Mouse (Mus musculus) lung, postnatal 25 days (tissue): ENCODE measurements around the gene Timm8b.
A peak's percentile ranks its signal among the peaks of the same experiment; 100 is the strongest.
"Not testable (repeated sequence)": the region's sequence is repeated elsewhere in the genome, so short reads cannot be mapped to it uniquely, and the experiment has no call there.

Experiments used
- DNase-seq: peaks from one replicate; pipeline ENCODE4 v3.0.0; 2022; ENCODE audit warnings: low spot score

Timm8b gene

DNA sequence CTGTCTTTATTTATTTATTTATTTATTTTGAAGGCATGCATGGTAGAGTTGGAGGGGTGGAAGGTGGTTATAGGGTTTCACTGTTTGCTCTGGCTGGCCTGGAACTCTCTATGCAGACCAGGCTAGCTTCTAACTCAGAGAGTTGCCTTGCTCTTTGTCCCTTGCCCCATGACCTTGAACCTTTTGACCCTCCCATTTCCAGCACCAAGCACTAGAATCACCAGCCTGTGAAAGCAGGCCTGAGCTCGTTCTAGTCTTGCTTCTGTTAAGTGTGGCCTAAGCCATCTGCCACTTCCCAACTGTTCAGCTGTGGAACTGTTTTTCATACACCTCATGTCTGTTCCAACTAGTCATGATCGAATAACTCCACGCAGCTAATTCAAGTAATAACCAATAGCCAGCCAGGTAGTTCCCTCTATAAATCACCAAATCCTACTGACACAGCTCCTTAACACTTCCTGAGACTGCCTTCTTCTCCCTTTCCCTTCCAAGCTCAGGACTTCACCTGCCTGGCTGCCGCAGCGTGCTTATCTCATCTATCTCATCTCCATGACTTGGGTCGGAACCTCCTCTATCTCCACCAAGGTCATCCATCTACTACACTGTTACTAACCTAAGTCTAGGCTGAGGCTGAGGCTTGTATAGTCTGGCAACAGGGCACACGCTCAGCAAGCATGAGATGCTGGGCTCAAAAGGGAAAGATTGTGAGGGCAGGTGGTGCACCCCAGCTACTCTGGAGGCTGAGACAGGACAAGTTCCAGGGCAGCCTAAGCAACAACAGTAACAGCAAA is 1.5 kb upstream of the Timm8b start:
- DNase-seq: no peak

DNA sequence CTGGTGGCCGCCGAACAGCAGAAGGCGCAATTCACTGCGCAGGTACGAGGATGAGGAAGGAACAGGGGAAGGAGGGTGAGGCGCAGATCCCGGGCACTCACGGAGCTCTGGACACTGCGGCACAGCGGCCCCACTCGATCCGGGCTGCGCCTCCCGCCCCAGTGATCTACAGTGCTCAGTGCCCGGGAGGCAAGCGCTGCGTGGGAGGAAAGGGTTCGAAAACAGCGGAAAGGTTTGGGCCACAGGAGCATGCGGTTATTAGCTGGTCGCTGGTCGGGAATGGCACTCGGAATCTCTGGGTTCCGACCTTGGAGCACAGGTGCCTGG is 251 bp downstream of the Timm8b start:
- no peak for DNase-seq

DNA sequence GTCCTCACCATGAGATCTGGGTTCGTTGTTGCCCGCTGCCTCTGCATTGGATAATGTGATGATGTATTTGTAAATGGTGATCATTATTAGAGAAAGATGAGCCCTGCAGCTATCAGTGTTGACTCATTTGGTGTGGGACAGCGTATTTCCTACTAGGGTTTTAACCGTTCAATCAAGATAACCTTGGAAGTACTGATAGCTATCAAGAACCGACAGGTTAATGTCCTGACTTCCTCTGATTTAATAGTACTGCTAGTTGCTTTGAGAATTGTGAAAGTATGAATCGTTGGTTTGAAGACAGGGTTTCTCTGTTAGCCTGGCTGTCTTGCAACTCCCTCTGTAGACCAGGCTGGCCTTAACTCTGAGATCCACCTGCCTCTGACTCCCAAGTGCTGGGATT is 628 bp downstream of the Timm8b start:
- DNase-seq: no peak

DNA sequence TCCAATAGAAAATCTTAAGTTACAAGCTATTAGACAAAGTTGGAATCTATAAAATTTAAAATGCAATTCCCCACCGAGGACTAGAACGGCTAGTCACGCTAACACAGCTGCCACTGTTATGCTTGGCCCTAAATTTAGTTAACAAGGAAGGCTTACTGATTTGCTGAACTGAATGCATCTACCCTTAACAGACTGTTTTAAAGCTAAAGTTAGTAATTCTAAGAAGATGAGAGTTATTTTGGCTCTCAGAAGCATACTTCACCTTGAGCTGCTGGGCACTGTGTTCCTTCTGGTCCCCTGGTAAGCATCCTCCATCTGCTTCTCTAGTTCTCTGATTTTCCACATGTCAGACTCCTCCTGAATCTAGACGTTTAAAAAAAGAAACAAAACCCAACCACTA is 8.4 kb downstream of the Timm8b start:
- DNase-seq: no peak

DNA sequence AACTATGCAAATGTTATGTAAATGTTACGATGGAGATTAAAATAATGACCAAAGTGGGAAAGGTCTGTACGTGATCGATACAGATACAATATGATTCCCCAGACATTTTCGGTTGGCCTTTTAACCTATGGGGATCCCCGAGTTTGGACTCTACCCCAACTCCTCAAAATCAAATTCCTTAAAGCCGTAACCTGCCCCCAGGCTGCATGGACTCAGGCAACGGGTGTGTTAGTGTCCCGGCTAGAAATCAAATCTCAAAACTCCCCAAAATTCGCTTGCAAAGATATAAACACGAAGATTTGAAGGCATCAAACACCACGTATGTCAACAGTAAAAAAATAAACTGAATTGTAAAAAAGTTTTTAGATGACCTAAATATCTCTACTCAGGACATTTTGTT is 12.5 kb downstream of the Timm8b start:
- no peak for DNase-seq

DNA sequence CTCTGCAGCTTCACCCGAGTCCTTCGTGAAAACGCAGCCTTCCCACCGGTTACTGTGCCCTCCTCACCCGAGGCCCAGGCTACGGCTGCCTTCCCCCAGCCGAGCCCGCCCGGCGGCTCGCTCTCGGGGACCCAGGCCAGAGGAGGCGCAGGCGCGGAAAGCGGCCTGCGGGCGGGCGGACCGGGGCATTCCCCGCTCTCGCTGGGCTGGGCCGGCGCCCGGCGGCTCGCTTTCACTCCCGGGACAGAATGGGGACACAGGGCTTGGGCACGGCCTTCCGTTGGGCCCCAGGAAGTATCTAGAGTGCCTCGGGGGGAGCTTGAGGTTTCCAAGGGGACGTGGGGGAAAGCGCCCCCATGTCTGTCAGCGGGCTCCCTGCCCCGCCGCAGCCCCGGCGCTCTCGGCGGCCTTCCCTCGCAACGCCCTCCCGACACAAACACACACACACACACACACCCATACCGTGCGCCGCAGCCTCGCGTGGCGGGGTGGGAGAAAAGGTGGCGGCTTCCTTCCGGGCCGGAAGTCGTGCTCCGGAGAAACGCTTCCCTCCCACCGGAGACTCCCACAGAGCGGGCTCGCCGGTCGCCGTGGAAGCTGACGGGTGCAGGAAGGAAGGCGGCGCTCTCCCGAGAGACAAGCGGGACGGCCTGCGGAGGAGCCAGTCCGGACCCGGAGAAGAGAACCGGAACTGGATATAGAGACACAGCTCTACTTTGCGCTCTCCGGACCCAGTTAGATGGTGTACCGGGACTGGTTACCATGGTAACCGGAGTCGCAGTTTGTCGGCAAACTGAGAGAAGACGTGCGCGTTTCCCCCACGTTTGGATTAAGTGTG is 13.3 kb downstream of the Timm8b start, which contains the start of the genes Pih1d2 and Nkapd1:
Pih1d2 (plus strand) TSS at position 556 of the 838 bp plus-strand sequence.
Nkapd1 (minus strand) TSS at position 699 of the 838 bp plus-strand sequence.
- DNase-seq: peak; percentile 88

DNA sequence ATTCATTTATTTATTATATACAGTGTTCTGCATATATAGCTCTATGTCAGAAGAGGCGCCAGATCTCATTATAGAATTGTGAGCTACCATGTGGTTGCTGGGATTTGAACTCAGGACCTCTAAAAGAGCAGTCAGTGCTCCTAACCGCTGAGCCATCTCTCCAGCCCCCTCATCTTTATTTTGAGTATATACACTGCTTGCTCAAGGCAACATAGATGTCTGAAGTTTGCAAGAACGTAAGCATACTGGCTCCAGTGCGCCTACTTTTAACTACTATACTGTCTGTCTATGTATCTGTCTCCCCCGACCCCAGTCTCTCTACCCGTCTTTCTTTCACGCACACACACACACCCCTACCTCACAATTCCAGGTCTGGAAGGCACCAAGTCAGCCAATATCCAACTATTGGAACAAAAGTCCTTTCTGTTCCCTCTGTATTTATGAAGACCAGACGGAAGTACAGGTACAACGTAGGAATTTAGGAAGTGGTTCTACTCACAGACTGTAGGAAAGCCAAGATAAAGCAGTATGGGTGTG is 14.2 kb downstream of the Timm8b start:
- no peak for DNase-seq

DNA sequence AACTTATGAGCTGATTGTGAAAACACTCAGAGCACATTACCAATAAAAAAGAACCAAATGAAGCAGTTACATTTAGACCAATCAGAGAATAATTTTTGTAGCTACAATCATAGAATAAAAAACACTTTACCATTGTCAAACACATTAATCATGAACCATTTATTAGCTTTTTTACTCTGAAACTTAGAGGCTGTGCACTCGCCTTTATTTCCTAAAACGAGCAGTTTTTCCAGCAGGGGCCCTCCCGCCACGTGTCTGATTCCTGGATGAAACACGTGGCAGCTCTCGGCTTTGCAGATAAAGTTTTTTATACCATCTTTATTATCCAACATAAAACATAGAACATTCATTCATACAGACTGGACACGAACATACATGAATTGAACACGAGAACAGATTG is 27.2 kb downstream of the Timm8b start:
- DNase-seq: not testable (repeated sequence)

DNA sequence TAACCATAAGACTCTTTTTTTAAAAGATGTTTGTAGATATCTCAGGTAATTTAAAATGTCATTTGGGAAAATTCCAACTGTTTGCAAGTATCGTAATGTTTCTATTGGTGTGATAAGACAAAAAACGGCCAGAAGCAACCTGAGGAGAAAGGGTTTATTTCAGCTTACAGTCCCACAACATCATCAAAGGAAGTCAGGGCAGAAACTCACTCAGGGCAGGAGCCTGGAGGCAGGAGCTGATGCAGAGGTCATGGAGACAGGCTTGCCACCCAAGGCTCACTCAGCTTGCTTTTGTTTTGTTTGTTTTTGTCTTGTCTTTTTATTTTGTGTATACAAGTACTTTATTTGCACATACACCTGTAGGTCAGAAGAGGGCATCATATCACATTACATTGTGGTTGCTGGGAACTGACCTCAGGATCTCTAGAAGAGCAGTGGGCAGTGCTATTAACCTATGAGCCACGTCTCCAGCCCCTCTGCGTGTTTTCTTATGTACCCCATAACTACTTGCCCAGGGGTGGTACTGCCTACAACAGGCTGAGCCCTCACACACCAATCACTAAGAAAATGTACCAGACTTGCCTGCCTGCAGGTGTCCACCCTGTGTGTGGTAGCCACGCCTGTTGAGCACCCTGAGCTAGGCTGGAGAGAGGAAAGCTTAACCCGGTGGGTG is 28.4 kb downstream of the Timm8b start:
- no peak for DNase-seq

DNA sequence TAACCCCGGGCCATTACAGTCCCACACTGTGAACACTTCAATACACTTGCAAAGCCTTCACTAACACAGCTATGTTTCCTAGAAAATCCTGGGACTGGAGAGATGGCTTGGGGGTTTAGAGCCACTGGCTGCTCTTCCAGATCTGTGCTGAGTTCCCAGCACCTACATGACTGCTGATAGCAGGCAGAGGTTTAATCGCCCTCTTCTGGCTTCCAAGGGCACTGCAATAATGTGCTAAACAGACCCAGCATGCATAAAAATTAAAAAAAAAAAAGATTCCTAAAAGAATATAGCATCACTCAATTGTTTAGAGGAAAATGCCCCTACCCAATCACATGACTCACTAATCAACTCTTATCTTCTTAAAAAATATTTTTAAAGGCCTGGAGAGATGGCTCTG is 29.3 kb downstream of the Timm8b start:
- DNase-seq: no peak

DNA sequence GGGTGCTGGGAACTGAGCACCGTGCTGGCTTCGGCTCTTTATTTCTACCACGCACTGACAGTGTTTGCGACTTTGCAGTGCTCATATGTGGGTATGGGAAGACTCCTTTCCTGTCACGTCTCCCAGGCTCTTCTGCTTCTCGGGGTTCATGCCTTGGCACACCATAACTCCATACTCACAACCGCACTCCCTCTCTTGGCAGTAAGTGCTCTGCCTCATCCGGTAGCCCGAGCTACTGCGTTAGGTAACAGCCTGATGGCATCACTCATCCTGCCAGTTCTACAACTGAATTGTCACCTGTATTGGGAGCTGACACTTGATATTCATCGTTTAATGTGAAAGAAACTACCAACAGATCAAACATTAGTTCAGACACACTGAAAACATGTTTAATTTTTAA is 30.6 kb downstream of the Timm8b start:
- DNase-seq: no peak

DNA sequence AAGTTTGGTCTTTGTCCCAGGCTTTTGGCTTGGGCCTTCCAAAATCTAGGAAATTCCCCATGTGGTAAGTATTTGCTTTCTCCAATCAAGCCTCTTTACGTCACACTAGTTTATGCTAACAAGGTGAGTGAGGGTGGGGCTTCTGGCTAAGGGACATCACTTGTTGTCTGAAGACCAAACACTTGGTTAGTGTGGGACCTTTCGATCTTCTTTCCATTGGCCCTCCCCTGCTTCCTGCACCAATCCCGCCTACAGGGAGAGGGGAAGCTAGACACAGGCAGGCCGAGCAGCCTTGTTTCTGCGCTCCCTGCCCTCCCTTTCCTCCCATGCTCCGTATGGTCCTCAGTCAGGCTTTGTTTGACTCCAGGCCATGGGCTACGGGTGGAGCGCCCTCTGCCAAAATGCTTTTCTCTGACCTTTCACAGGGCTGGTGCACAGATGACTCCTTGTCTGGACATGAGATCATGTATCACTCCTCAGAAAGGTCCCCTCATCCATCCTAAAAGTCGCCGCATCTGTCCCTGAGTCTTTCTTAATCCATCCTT is 43.2 kb downstream of the Timm8b start:
- no peak for DNase-seq

DNA sequence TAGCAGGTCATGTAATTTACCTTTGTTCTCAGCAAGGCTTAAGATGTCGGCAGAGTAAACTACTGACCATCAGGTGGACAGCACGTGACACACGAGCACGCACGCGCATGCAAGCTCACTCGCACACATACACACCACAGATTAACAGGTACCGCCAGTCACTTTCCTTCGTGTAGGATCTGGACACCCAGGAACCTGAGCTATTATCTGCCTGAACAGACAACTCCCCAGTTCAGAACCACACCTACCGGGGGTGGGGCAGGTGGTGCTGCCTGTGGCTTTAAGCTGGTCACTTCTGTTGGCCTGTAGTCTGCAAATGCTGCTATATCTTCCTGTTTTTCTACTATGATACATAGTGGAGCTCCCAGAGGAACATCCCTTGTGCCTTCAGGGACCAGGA is 46.8 kb downstream of the Timm8b start:
- no peak for DNase-seq
